Comparison of ENCODE assay signal across 13 mouse cellular contexts in the genomic region with DNA sequence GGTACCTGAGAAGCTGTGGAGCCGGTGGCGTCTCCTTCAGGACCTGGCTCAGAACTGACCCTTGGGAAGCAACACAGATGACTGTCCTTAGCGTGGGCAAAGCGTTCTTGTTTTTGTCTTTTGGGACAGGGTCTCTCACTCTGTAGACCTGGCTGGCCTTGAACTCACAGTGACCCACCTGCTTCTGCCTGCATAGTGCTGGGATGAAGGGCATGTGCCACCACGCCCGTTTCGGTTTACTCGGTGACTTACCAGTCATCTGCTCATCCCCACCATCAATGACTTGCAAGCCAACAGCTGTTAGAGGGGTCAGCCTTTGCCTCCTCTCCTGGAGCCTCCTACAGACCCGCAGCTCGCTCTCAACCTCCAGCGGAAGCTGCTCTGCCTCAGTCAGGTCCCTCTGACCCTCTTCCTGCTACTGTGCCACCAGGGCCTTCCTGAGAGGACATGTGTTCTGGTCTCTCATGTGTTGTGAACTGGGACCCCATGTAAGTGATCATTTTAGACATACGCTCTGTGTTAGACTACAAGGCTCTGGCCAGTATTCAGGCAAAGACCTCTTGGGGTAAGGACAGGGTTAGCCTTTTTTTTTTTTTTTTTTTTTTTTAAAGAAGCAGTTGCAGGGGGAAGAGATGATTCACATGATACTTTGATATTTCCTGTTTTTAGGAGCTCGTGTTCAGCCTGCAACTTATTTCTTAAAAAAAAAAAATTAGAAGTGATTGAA.
A peak's percentile ranks its signal among the peaks of the same experiment; 100 is the strongest.
DNase-seq lines count a peak whose midpoint lies in the region; ATAC-seq and TF ChIP-seq lines count a peak whose summit lies in the region.
"Had no signal": no experiment of that assay in that cellular context is flagged by ENCODE, and none has a peak within 500 bp of the region (broad histone marks: within the 10 kb centered on the region; RNA-seq: fewer than 3 reads in every experiment).

No protein-coding gene starts in this region.

- no peak for TF ChIP-seq POLR2A in cerebellum, adult 2 months (IDR thresholded peaks at IDR 0.05; ENCODE audit: borderline replicate concordance, insufficient read depth, low read length)

- DNase-seq in cerebellum, adult 2 months: peak in 1 of 2 experiments; percentile 19
- no peak for DNase-seq in cerebellum, postnatal 36 days
- no peak for DNase-seq in neural tube, embryonic 10.5 days (ENCODE audit: extremely low spot score, low spot score)
- DNase-seq in thymus, postnatal 0 days (ENCODE audit: low spot score): no peak
- no peak for DNase-seq in testis, postnatal 14 days (ENCODE audit: low spot score)

- peaks cover 35% of the 10 kb centered on the region for H3K4me1 ChIP-seq in cerebellum, adult 2 months (ENCODE audit: control insufficient read depth, insufficient read depth, low read length)
- H3K4me1 ChIP-seq in intestine, embryonic 15.5 days (replicated peaks): peaks cover 25% of the 10 kb centered on the region
- peaks cover 2% of the 10 kb centered on the region; the same call in 1 of the 2 replicates for H3K4me1 ChIP-seq in intestine, postnatal 0 days (replicated peaks; ENCODE audit: control insufficient read depth, insufficient read depth, low read length)
- H3K4me1 ChIP-seq in neural tube, embryonic 13.5 days (replicated peaks): peaks cover 66% of the 10 kb centered on the region

- H3K9me3 ChIP-seq in intestine, embryonic 15.5 days: no peaks in the 10 kb centered on the region
- no peaks in the 10 kb centered on the region for H3K9me3 ChIP-seq in intestine, postnatal 0 days (ENCODE audit: control insufficient read depth)
- no peaks in the 10 kb centered on the region for H3K9me3 ChIP-seq in neural tube, embryonic 13.5 days
- H3K9me3 ChIP-seq: midbrain, embryonic 12.5 days; neural tube, embryonic 12.5 days had no signal

- H3K4me3 ChIP-seq in cerebellum, adult 2 months (replicated peaks; ENCODE audit: insufficient read depth, low read depth, low read length): peak overlapping the region; percentile 8
- H3K4me3 ChIP-seq in intestine, embryonic 15.5 days (replicated peaks): no peak overlapping the region
- no peak overlapping the region for H3K4me3 ChIP-seq in intestine, postnatal 0 days (ENCODE audit: low read depth, low read length)
- no peak overlapping the region for H3K4me3 ChIP-seq in neural tube, embryonic 13.5 days
- H3K4me3 ChIP-seq: erythroblast, embryonic 14.5 days; midbrain, embryonic 12.5 days; neural tube, embryonic 12.5 days had no signal

- H3K9ac ChIP-seq in intestine, embryonic 15.5 days: peak overlapping the region; percentile 5; the same call in 1 of the 2 replicates
- no peak overlapping the region for H3K9ac ChIP-seq in intestine, postnatal 0 days (ENCODE audit: low read depth, low read length)
- no peak overlapping the region for H3K9ac ChIP-seq in neural tube, embryonic 13.5 days
- H3K9ac ChIP-seq: liver, embryonic 14.5 days; midbrain, embryonic 12.5 days; neural tube, embryonic 12.5 days had no signal

- no peak for ATAC-seq in intestine, embryonic 15.5 days
- ATAC-seq in intestine, postnatal 0 days: no peak
- ATAC-seq in neural tube, embryonic 13.5 days (ENCODE audit: low read depth): no peak

- peak overlapping the region; percentile 13; the same call in 1 of the 2 replicates for H3K27ac ChIP-seq in cerebellum, adult 2 months (ENCODE audit: insufficient read depth, low read length)
- no peak overlapping the region for H3K27ac ChIP-seq in intestine, embryonic 15.5 days
- H3K27ac ChIP-seq in intestine, postnatal 0 days (ENCODE audit: low read depth, low read length): no peak overlapping the region
- H3K27ac ChIP-seq in neural tube, embryonic 13.5 days (replicated peaks): no peak overlapping the region
- H3K27ac ChIP-seq: liver, embryonic 14.5 days; midbrain, embryonic 12.5 days; neural tube, embryonic 12.5 days had no signal

- H3K27me3 ChIP-seq in cerebellum, adult 2 months (ENCODE audit: control insufficient read depth, insufficient read depth, low read length): no peaks in the 10 kb centered on the region
- peaks cover 15% of the 10 kb centered on the region; the same call in 1 of the 2 replicates for H3K27me3 ChIP-seq in intestine, embryonic 15.5 days (replicated peaks)
- peaks cover 9% of the 10 kb centered on the region for H3K27me3 ChIP-seq in intestine, postnatal 0 days (replicated peaks; ENCODE audit: control insufficient read depth, insufficient read depth, low read length)
- H3K27me3 ChIP-seq in neural tube, embryonic 13.5 days: peaks cover 24% of the 10 kb centered on the region

- H3K36me3 ChIP-seq in intestine, embryonic 15.5 days: no peaks in the 10 kb centered on the region
- no peaks in the 10 kb centered on the region for H3K36me3 ChIP-seq in intestine, postnatal 0 days (ENCODE audit: control insufficient read depth, insufficient read depth)
- H3K36me3 ChIP-seq in neural tube, embryonic 13.5 days: no peaks in the 10 kb centered on the region
- H3K36me3 ChIP-seq: midbrain, embryonic 12.5 days; neural tube, embryonic 12.5 days had no signal

- WGBS in cerebellum, adult 2 months: 65% methylated on average over 13 of the region's 13 CpGs
- 84% methylated on average over 13 of the region's 13 CpGs for WGBS in intestine, embryonic 15.5 days
- 82% methylated on average over 13 of the region's 13 CpGs for WGBS in intestine, postnatal 0 days
- WGBS in neural tube, embryonic 13.5 days: 92% methylated on average over 13 of the region's 13 CpGs

- no peak overlapping the region for H3K4me2 ChIP-seq in intestine, embryonic 15.5 days (replicated peaks)
- H3K4me2 ChIP-seq in intestine, postnatal 0 days (replicated peaks; ENCODE audit: low read depth): no peak overlapping the region
- H3K4me2 ChIP-seq in neural tube, embryonic 13.5 days: peak overlapping the region; percentile 98
- H3K4me2 ChIP-seq: heart, embryonic 11.5 days; midbrain, embryonic 12.5 days; neural tube, embryonic 12.5 days had no signal

- no peak for TF ChIP-seq CTCF in cerebellum, adult 2 months (IDR thresholded peaks at IDR 0.05; ENCODE audit: borderline replicate concordance, insufficient read depth, low read depth, low read length)
- no peak for TF ChIP-seq CTCF in intestine, postnatal 0 days (IDR thresholded peaks at IDR 0.05; ENCODE audit: low read depth)
